Mouse (Mus musculus): ENCODE data around the gene B3galt1. TPM values are rescaled to one million over a fixed set of nuclear protein-coding genes. Genes with fewer than 3 reads are reported as not detected.

Gene B3galt1
- polyA plus RNA-seq, 1 experiment from 2014 or later, result 0.18 TPM

GRCm38 (mm10) chr2:68040752-68041151 lies 475.1 kb downstream of the B3galt1 start:
- no peak for DNase-seq (ENCODE audit: low spot score)

- DNase-seq (ENCODE audit: low spot score), result no peak
These were observed 486.8 kb downstream of the B3galt1 start for GRCm38 (mm10) chr2:68052481-68052880.

DNA sequence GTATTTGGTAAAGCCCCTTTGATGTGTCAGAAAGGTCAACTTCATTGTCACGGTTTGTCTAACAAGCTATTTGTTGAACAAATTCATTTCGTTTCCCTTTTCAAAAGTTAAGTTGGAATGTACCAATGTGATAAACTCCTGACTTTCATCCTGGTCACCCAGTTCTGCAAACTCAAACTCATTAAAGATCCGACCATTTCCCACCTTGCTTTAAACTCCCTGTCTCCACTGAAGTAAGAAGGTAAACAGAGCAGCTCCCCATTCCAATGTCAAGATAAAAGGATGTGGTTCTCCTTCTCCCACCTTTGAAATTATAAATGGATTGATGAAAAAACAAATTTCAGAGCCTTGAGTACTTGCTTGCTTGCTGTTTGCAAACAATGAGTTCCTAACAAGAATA lies 487.6 kb downstream of the B3galt1 start:
- no peak for DNase-seq (ENCODE audit: low spot score)

GRCm38 (mm10) chr2:68061341-68061740 lies 495.7 kb downstream of the B3galt1 start:
- DNase-seq (ENCODE audit: low spot score), result no peak

DNA sequence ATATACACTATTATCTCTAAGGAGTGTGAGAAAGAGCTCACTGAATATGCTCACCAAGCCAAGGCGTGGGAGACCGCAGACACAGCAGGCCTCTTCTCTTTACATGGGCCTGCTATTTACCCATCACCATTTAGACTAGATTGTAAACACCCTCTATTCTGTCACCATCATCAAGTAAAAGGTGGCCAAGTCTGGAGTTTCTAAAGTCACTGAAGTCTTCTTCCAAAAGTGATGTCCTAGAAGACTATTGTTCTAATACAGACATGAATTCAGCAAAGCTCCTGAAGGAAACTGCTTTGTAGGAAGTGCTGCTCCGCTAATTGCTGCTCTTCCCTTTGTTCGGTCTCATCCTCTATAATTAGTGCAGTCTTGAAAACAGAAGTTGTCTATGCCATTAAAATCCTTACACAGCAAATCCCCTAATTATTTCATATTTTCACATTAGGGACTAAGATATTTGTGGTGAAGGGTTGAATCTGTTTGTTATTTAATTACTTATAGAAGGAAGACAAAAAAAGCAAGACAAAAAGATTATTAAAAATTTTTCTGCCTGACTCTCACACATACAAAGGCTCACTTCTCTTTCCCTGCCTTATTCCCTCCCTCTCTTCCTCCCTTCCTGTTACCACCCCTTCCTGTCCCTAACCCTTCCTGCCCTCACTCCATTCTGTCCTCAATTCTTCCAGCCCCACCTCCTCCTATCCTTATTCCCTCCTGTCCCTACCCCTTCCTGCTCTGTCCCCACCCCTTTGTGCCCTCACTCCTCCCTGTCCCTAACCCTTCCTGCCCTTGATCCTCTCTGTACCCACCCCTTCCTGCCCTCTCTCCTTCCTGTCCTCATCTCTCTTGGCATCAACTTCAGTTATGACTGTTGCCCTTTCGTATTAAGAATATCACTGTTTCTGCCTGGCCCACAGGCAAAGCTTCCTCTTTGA lies 514.0 kb downstream of the B3galt1 start:
- DNase-seq (ENCODE audit: low spot score), result no peak

- no peak for DNase-seq (ENCODE audit: low spot score)
These were observed 515.2 kb downstream of the B3galt1 start for GRCm38 (mm10) chr2:68080872-68081280.

GRCm38 (mm10) chr2:68084483-68084882 lies 518.8 kb downstream of the B3galt1 start:
- DNase-seq (ENCODE audit: low spot score), result no peak

DNA sequence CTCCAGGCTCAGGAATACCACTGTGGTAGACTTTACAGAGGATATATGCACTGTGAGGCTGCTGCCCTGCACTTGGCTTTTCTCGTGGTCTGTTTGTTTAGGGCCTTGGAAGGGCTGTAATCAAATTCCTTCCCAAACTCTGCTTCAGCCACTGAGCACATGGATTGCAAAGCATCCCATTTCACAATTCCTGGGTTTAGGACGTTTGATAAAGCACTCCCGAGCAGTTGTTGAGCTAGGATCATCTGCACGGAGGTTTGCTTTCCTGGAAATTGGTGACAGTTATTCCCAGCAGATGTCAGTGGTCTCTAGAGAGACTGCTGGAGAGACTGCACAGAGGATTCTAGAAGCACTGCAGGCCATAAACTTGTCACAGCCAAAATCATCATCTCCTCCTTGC lies 520.4 kb downstream of the B3galt1 start:
- DNase-seq (ENCODE audit: low spot score), result no peak

GRCm38 (mm10) chr2:68091559-68091958 lies 525.9 kb downstream of the B3galt1 start:
- DNase-seq (ENCODE audit: low spot score), result no peak

DNA sequence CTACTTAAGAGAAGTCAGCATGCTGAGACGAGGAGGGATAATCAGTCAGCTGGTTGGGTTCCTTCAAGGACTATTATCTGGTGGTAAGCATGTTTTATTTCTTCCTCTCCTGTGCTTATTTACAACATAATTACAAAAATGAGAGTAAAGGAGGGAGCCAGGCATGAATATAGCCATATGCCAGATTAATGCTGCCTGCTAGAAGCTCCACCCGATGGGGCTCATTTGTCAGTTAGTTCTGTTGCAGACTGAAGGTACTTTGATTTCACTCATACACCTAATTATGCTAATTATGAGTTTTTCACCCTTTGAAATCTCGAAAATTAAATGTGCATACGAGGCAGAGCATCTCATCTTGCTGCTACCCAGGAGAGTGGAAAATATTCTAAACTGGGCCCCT lies 539.0 kb downstream of the B3galt1 start:
- DNase-seq (ENCODE audit: low spot score), result no peak

DNA sequence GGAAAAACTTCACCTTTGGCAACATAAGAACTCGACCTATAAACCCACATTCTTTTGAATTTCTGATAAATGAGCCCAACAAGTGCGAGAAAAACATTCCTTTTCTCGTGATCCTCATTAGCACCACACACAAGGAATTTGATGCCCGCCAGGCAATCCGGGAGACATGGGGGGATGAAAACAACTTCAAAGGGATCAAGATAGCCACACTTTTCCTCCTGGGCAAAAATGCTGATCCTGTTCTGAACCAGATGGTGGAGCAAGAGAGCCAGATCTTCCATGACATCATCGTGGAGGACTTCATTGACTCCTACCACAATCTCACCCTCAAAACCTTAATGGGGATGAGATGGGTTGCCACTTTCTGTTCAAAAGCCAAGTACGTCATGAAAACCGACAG lies 552.4 kb downstream of the B3galt1 start:
- DNase-seq (ENCODE audit: low spot score), result no peak

- no peak for DNase-seq (ENCODE audit: low spot score)
These were observed 559.1 kb downstream of the B3galt1 start for GRCm38 (mm10) chr2:68124751-68125150.

DNA sequence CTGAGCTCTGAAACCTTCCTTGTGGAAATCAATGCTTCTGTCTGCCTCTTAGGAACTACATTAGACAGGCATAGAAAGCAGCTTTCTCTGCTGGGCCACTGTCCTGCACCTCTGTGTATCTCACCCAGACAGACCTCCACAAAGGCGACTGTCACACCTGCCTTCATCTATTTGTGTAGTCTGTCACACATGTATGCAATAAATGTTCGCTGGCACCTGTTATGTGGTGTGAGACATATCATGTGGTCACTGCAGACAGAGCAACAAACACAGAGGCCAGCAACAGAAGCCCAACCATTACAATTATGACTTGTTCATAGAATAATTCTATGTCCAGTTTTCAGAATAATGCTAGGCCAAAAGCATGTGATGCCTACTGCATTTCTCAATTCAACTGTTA lies 575.4 kb downstream of the B3galt1 start:
- DNase-seq (ENCODE audit: low spot score), result no peak

DNA sequence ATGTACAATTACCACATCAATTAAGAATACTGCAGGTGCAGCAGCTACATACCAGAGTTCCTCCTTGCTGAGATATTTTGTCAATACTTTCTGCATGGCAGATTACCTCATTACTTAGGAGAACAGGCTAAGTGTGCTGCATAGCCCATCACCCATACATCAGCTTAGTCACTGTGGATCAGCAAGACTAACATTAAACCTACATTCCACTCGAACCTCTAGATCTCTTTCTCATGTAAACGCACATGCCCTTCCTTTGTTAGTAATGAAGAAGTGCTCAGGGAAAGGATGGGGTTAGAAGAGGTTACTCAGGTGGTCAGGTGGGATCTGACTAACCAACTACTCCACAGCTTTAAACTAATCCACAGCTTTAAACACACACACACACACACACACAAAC lies 577.6 kb downstream of the B3galt1 start:
- no peak for DNase-seq (ENCODE audit: low spot score)

GRCm38 (mm10) chr2:68159751-68160150 lies 594.1 kb downstream of the B3galt1 start:
- no peak for DNase-seq (ENCODE audit: low spot score)

DNA sequence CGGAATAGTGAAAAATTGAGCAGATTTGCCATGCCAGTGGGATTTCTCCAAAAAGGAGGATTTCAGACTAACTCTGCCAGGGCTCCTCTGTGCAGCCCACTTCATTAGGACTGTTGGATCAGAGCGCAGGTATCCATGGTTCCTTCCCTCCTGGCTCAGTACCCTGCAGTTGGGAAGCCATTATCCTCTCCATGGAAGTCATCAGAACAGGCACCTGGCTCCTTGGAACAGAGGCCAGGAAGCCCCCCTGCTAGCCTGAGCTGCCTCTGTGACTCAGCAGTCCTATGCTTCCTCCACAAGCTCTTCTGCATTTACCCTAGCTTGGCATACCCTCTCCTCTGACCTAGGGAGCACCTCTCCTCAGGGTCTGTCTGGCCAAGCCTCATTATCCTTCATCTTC lies 594.9 kb downstream of the B3galt1 start:
- no peak for DNase-seq (ENCODE audit: low spot score)

- DNase-seq (ENCODE audit: low spot score), result no peak
These were observed 596.3 kb downstream of the B3galt1 start for GRCm38 (mm10) chr2:68162012-68162411.

GRCm38 (mm10) chr2:68171306-68171705 lies 605.6 kb downstream of the B3galt1 start:
- no peak for DNase-seq (ENCODE audit: low spot score)

Small RNAs within 50 kb of the gene (microRNA-seq; reads per million reads assigned to microRNA genes)
- gene Mir6335 (ENCODE audit: borderline number of aligned reads) (not detected), gene Mir7224 (ENCODE audit: borderline number of aligned reads) (not detected)

Other genes with a start within 250 kb of the B3galt1 start
- not detected in 2 replicates for gene Gm21830, start 152.1 kb upstream of the B3galt1 start, polyA plus RNA-seq (2015; fragmentation: Nextera tagmentation; extraction: Ambion mirVana)
- gene Gm26727, start 132.7 kb upstream of the B3galt1 start, polyA plus RNA-seq (2015; fragmentation: Nextera tagmentation; extraction: Ambion mirVana), result not detected in 2 replicates
- gene Xirp2, start 119.9 kb upstream of the B3galt1 start, polyA plus RNA-seq (2015; fragmentation: Nextera tagmentation; extraction: Ambion mirVana), result 0.01 TPM in 1 of 2 replicates, not detected in the other